Mouse (Mus musculus): Measurements from ENCODE around the gene 2310061I04Rik. TPM values are rescaled to one million over a fixed set of nuclear protein-coding genes. Genes with fewer than 3 reads are reported as not detected.
"Not testable (repeated sequence)": the region's sequence is repeated elsewhere in the genome, so short reads cannot be mapped to it uniquely, and the experiment has no call there.

2310061I04Rik gene
- 27.5 and 28.6 TPM in 2 replicates for polyA plus RNA-seq (2016; fragmentation: Nextera tagmentation; extraction: Ambion mirVana)

DNA sequence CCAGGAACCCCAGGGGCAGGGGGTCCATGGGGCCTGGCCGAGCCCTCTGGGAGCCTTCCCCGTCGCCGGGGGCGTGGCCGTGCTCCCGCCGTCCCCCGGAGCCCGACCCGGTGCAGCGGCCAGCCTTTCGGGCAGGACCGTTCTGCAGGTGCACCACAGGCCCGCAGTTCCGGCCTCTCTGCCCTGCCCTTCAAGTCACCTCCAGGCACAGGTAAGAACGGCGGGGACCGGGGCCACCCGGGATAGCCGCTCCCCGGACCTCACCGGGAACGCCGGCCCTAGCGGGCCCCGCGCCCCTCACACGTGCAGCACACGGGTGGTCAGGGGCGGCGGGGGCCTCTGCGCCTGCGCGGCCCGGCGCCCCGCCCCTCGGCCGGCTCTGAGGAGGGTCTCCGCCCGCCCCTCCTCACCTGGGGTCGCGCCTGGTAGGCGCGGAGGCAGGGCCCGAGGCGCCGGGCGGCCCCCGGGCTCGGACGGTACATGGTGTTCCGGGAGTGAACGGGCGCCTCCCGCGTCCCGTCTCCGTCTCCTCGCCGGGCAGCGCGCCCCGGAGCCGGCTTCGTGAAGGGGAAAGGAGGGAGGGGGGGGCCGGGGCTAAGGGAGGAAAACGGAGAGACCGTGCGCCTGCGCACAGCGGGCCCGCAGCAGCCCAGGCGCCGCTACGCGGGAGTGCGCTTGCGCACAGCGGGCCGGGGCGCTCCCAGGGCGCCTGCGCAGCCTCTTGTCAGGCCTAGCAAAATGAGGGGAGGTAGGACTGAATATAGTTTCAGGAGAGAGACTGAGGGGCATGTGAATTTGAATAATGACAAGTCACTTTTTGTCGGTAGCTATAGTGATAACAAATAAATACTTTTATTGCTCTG lies at the start of gene 2310061I04Rik:
2310061I04Rik (minus strand) TSS at position 651 of the 863 bp plus-strand sequence.
- peak within 1 kb of the TSS; percentile 74 for H3K4me3 ChIP-seq
- H3K27me3 ChIP-seq (replicated peaks; ENCODE audit: low read depth, poor library complexity, severe bottlenecking): no peaks in the 10 kb centered on the region
- H3K9me3 ChIP-seq: no peaks in the 10 kb centered on the region
- peaks cover 79% of the 10 kb centered on the region for H3K36me3 ChIP-seq (replicated peaks)
- DNase-seq (ENCODE audit: low spot score): peak; percentile 94
- WGBS: under 1% methylated on average over 86 of the region's 86 CpGs
- H3K4me1 ChIP-seq: peaks cover 25% of the 10 kb centered on the region
- peak within 1 kb of the TSS; percentile 96 for H3K27ac ChIP-seq (replicated peaks)

DNA sequence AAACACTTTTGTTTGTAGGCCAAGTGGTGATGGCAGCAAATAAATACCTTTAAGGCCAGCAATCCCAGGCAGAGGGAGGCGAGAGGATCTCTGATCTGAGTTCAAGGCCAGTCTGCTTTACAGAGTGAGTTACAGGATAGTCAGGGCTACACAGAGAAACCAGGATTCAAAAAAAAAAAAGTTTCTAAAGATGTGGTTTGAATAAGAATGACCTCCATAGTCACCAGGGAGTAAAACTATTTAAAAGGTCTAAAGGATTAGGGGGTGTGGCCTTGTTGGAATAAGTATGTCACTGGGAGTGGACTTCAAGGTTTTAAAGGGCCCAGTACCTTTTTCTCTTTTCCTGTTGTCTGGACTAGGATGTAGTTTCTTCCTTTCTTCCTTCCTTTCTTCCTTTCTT lies 42.7 kb upstream of the 2310061I04Rik start:
- peaks cover 3% of the 10 kb centered on the region; the same call in 1 of the 2 replicates for H3K9me3 ChIP-seq
- WGBS: 55% methylated on average over 1 of the region's 1 CpGs
- no peak overlapping the region for H3K4me3 ChIP-seq
- H3K27me3 ChIP-seq (replicated peaks; ENCODE audit: low read depth, poor library complexity, severe bottlenecking): no peaks in the 10 kb centered on the region
- H3K36me3 ChIP-seq (replicated peaks): no peaks in the 10 kb centered on the region
- H3K4me1 ChIP-seq: no peaks in the 10 kb centered on the region
- DNase-seq (ENCODE audit: low spot score): no peak
- no peak overlapping the region for H3K27ac ChIP-seq (replicated peaks)

DNA sequence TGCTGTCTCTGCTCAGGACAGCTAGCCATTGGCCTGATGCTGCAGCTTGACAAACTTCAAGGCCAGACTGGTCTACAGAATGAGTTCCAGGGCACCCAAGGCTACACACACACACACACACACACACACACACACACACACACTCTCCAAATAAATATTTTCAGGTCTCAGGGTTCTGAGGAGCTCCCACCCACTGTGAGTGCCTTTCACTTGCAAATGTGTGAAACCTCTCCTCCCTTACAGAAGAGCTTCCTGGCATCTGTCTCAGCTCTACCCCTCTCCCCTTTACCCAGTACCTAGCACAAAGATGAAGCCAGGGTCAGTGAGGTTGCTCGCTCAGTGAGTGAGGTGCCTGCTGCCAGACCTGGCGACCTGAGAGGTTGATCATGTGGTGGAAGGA lies 41.9 kb upstream of the 2310061I04Rik start:
- peaks cover 3% of the 10 kb centered on the region; the same call in 1 of the 2 replicates for H3K9me3 ChIP-seq
- 60% methylated on average over 2 of the region's 2 CpGs for WGBS
- DNase-seq (ENCODE audit: low spot score): no peak
- no peak overlapping the region for H3K4me3 ChIP-seq
- H3K27me3 ChIP-seq (replicated peaks; ENCODE audit: low read depth, poor library complexity, severe bottlenecking): no peaks in the 10 kb centered on the region
- no peaks in the 10 kb centered on the region for H3K36me3 ChIP-seq (replicated peaks)
- H3K27ac ChIP-seq (replicated peaks): no peak overlapping the region
- H3K4me1 ChIP-seq: no peaks in the 10 kb centered on the region

DNA sequence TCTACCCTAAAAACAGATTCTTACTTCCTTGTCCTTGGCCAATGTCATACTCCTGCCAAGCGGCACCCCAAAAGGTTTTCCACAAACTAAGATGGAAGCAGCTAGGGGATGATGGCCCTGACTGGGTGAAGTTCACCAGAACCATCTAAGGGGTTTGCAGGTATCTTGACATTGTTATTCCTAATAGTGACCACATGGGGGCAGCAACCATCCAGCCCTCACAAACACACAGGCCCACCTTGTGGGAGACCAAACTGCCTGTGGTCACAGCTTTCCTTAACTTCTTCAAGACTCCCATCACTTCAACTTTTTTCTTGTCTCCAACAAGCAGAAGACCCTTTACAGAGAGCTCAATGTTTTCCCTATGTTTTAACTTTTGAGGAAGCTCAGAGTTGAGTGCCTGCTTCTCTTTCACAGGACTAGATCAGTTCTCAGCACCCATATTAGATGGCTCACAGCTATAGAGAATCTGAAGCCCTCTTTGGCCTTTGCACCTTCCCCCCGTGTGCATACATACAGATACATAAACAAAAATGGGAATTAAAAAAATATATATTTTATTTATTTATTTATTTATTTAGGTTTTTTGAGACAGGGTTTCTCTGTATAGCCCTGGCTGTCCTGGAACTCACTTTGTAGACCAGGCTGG lies 40.6 kb upstream of the 2310061I04Rik start:
- WGBS: 56% methylated on average over 2 of the region's 2 CpGs
- Histone ChIP-seq H3K9me3 (peaks cover 3% of the 10 kb centered on the region; the same call in 1 of the 2 replicates), H3K4me3 (no peak overlapping the region), H3K36me3 (replicated peaks) (no peaks in the 10 kb centered on the region), H3K4me1 (no peaks in the 10 kb centered on the region), H3K27ac (replicated peaks) (no peak overlapping the region), H3K27me3 (replicated peaks; ENCODE audit: low read depth, poor library complexity, severe bottlenecking) (no peaks in the 10 kb centered on the region)
- DNase-seq (ENCODE audit: low spot score): peak; percentile 61

DNA sequence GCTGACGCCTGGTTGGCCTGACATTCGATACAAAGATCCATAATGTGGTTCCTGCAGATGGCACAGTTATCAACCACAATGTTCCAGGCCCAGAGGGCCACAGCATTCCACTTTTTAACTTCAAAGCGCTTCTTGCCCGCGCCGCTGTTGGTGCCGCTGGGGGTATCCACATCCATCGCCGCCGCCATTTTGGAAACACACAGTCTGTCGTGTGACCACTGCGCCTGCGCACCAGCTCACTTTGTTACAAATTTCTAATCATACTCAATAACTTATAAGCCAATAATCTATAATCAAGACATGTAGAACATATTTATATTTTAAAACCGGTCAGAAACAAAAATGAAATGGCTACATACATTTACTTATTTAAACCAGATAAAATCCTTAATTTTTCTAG lies 38.5 kb upstream of the 2310061I04Rik start:
- H3K4me3 ChIP-seq; DNase-seq (ENCODE audit: low spot score); H3K27me3 ChIP-seq (replicated peaks; ENCODE audit: low read depth, poor library complexity, severe bottlenecking); H3K4me1 ChIP-seq; H3K9me3 ChIP-seq; H3K27ac ChIP-seq (replicated peaks): not testable (repeated sequence)
- H3K36me3 ChIP-seq (replicated peaks): peaks cover 20% of the 10 kb centered on the region
- 89% methylated on average over 14 of the region's 14 CpGs for WGBS

DNA sequence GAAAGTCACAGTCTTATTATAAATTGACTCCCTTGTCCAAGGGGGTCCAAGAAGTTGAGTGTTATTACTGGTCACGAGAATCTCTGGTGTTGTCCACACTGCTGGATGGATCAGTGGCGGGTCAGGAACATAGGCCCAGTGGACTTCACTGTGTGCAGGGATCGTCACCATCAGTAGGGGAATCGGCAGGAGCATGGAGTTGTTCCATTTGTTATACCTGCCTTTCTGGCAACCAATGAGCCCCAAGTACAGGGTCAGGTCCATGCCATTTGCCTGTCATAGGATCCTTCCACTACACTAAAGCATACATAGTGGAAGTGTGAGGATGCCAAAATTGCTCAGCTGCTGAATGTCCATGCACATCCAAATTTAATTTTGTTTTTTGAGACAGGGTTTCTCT lies 35.4 kb upstream of the 2310061I04Rik start:
- Histone ChIP-seq H3K36me3 (replicated peaks) (peaks cover 51% of the 10 kb centered on the region), H3K27me3 (replicated peaks; ENCODE audit: low read depth, poor library complexity, severe bottlenecking) (no peaks in the 10 kb centered on the region), H3K4me3 (no peak overlapping the region), H3K4me1 (no peaks in the 10 kb centered on the region), H3K27ac (replicated peaks) (no peak overlapping the region), H3K9me3 (no peaks in the 10 kb centered on the region)
- 95% methylated on average over 4 of the region's 4 CpGs for whole genome bisulfite sequencing
- DNase-seq (ENCODE audit: low spot score): no peak

DNA sequence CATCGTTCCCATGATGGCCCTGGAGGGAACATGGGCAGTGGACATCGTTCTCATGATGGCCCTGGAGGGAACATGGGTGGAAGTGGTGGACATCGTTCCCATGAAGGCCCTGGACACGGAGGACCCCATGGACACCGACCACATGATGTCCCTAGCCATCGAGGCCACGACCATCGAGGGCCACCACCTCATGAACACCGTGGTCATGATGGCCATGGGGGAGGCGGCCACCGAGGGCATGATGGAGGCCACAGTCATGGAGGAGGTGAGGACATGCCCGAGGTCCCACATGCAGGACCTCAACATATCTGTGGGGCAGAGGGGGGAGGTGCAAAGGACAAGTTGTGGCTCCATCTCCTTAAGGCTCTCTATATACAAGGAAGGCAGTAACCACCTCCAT lies 33.4 kb upstream of the 2310061I04Rik start:
- DNase-seq (ENCODE audit: low spot score): no peak
- Histone ChIP-seq H3K36me3 (replicated peaks) (peaks cover 71% of the 10 kb centered on the region), H3K4me1 (no peaks in the 10 kb centered on the region)

DNA sequence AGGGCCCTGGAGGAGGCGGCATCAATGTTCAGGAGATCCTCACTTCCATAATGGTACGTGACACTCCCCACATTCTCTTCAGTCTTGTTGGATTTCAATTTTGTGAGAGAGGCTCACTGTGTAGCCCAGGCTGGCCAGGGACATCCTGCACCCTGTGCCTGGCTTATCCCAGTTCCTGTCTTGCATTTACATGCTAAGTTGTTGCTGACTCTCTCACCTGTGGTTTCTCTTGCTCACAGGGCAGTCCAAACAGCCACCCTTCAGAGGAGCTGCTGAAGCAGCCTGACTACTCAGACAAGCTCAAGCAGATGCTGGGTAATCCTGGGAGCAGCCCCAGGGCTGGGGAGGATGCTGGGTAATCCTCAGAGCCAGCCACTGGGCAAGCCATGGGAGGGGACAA lies 32.3 kb upstream of the 2310061I04Rik start:
- no peak for DNase-seq (ENCODE audit: low spot score)
- no peaks in the 10 kb centered on the region for H3K9me3 ChIP-seq
- H3K4me3 ChIP-seq: no peak overlapping the region
- H3K27me3 ChIP-seq (replicated peaks; ENCODE audit: low read depth, poor library complexity, severe bottlenecking): no peaks in the 10 kb centered on the region
- H3K27ac ChIP-seq (replicated peaks): no peak overlapping the region
- H3K4me1 ChIP-seq: no peaks in the 10 kb centered on the region
- 96% methylated on average over 2 of the region's 2 CpGs for WGBS
- H3K36me3 ChIP-seq (replicated peaks): peaks cover 82% of the 10 kb centered on the region

More for the DNA sequence above, 33.4 kb upstream of the 2310061I04Rik start:
- no peak overlapping the region for H3K4me3 ChIP-seq
- no peaks in the 10 kb centered on the region for H3K9me3 ChIP-seq
- WGBS: 97% methylated on average over 12 of the region's 12 CpGs
- H3K27me3 ChIP-seq (replicated peaks; ENCODE audit: low read depth, poor library complexity, severe bottlenecking): no peaks in the 10 kb centered on the region
- no peak overlapping the region for H3K27ac ChIP-seq (replicated peaks)

DNA sequence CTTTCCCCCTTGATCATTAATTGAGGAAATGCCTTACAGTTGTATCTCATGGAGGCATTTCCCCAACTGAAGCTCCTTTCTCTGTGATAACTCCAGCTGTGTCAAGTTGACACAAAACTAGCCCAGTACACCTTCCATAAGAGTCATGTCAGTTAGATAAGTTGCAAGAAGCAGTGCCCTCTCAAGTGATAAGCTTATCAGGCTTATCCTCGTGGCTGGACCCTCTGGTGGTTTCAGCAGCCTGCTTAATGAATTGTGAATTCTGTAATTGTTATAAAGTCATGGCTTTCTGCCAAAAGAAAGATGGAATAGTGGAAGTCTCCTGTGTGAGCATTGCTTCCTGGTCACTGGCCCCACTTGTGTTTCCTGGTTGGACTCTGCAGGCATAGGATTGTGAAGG lies 30.2 kb upstream of the 2310061I04Rik start:
- peaks cover 99% of the 10 kb centered on the region for H3K36me3 ChIP-seq (replicated peaks)
- no peaks in the 10 kb centered on the region for H3K4me1 ChIP-seq
- no peak overlapping the region for H3K4me3 ChIP-seq
- no peak overlapping the region for H3K27ac ChIP-seq (replicated peaks)
- no peaks in the 10 kb centered on the region for H3K27me3 ChIP-seq (replicated peaks; ENCODE audit: low read depth, poor library complexity, severe bottlenecking)
- no peaks in the 10 kb centered on the region for H3K9me3 ChIP-seq
- 92% methylated on average over 1 of the region's 1 CpGs for WGBS
- DNase-seq (ENCODE audit: low spot score): no peak

DNA sequence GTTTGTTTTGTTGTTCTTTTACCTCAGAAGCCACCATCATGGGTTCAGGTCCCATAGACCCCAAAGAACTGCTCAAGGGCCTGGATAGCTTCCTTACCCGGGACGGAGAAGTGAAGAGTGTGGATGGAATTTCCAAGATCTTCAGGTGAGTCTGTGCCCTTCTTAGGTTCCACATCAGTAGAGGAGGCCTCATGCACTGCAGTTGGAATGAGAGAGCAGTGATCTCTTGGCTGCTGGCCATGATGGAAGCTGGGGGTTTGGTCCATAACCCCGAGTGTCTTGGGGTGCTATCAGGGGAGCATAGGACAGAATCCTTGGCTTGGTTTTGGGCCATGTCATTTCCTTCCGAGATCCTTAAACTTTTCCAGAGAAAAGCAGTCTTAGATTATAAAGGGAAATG lies 26.1 kb upstream of the 2310061I04Rik start:
- WGBS: 95% methylated on average over 4 of the region's 4 CpGs
- peaks cover 21% of the 10 kb centered on the region for H3K4me1 ChIP-seq
- no peak overlapping the region for H3K4me3 ChIP-seq
- DNase-seq (ENCODE audit: low spot score): no peak
- H3K27me3 ChIP-seq (replicated peaks; ENCODE audit: low read depth, poor library complexity, severe bottlenecking): no peaks in the 10 kb centered on the region
- no peak overlapping the region for H3K27ac ChIP-seq (replicated peaks)
- H3K9me3 ChIP-seq: no peaks in the 10 kb centered on the region
- H3K36me3 ChIP-seq (replicated peaks): peaks cover 76% of the 10 kb centered on the region

DNA sequence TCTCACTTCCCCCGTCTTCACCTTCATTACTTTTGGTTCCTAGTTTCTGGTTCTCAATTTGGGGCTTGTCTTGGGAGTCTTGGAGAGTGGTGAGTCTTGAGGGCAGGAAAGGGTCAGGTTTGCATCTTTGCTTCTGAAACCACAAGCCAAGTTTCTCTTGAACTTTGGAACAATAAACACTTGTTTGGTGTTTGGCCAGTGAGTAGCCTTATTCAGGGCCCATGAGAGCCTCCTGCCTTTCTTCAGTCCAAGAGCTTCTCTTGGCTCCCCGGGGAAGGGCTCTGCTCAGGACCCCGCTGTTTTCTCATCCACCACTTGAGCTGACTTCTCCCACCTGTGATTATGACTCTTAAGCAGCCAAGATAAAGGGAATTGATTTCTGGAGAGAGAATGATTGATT lies 25.3 kb upstream of the 2310061I04Rik start:
- Histone ChIP-seq H3K36me3 (replicated peaks) (peaks cover 73% of the 10 kb centered on the region), H3K9me3 (no peaks in the 10 kb centered on the region), H3K27me3 (replicated peaks; ENCODE audit: low read depth, poor library complexity, severe bottlenecking) (no peaks in the 10 kb centered on the region), H3K4me3 (no peak overlapping the region), H3K27ac (replicated peaks) (no peak overlapping the region), H3K4me1 (peaks cover 21% of the 10 kb centered on the region)
- DNase-seq (ENCODE audit: low spot score): no peak
- 89% methylated on average over 3 of the region's 3 CpGs for WGBS

DNA sequence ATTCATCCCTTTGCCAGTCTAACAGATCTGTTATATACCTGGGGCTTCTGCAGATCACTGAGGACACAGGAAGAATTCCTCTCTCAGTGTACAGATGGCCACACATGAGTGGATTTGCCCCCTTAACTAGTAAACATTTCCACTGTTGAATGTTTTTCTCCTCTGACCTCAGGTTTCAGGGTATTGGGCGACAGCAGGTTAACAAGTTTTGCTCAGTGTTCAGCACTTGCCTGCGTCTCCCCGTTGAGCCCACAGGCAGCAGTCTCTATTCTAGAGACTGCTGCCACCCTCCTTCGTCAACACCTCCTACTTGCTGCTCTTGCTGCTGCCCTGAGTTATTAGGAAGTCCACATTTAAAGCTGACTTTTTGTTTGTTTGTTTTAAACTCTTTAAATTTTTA lies 24.5 kb upstream of the 2310061I04Rik start:
- WGBS: 91% methylated on average over 4 of the region's 4 CpGs
- Histone ChIP-seq H3K27ac (replicated peaks) (no peak overlapping the region), H3K36me3 (replicated peaks) (peaks cover 69% of the 10 kb centered on the region), H3K27me3 (replicated peaks; ENCODE audit: low read depth, poor library complexity, severe bottlenecking) (no peaks in the 10 kb centered on the region), H3K4me1 (peaks cover 21% of the 10 kb centered on the region), H3K4me3 (no peak overlapping the region), H3K9me3 (no peaks in the 10 kb centered on the region)
- DNase-seq (ENCODE audit: low spot score): no peak
